19 mouse cellular contexts compared by ENCODE assay signal in the genomic region with DNA sequence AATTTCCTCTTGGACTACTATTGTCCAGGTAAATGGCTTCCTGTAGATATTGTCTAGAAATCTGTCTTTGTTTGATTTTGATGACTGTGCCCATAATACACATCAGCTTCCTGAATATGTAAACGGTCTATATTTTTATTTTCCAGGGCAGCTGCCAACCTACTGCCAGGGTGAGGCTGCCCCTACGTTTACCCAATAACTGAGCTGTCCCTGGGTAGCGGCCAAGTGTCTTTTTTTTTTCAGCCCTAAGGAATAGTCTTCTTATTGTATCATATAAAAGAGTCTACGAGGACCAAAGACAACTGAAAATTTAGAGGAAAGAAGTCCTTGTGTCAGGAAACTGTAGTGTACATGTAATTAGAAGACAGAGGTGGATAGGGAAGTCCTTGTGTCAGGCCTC.
DNase-seq lines count a peak whose midpoint lies in the region; ATAC-seq and TF ChIP-seq lines count a peak whose summit lies in the region.
"Had no signal": no experiment of that assay in that cellular context is flagged by ENCODE, and none has a peak within 500 bp of the region (broad histone marks: within the 10 kb centered on the region; RNA-seq: fewer than 3 reads in every experiment).

No protein-coding gene starts in this region.

- H3K4me1 ChIP-seq in lung, postnatal 0 days (ENCODE audit: insufficient read depth, low read depth, low read length) = no peaks in the 10 kb centered on the region
- H3K4me1 ChIP-seq in midbrain, embryonic 14.5 days (ENCODE audit: control insufficient read depth, insufficient read depth, low read length) = no peaks in the 10 kb centered on the region
- H3K4me1 ChIP-seq in forebrain, embryonic 10.5 days = no peaks in the 10 kb centered on the region
- H3K4me1 ChIP-seq: embryonic facial prominence, embryonic 10.5 days; embryonic facial prominence, embryonic 12.5 days; forebrain, embryonic 12.5 days had no signal

- H3K27me3 ChIP-seq in lung, postnatal 0 days (replicated peaks; ENCODE audit: insufficient read depth, low read length) = no peaks in the 10 kb centered on the region
- H3K27me3 ChIP-seq in midbrain, embryonic 14.5 days (ENCODE audit: control insufficient read depth, insufficient read depth, low read length) = no peaks in the 10 kb centered on the region
- no peaks in the 10 kb centered on the region for H3K27me3 ChIP-seq in forebrain, embryonic 10.5 days (ENCODE audit: poor library complexity, severe bottlenecking)
- H3K27me3 ChIP-seq: embryonic facial prominence, embryonic 12.5 days; forebrain, embryonic 12.5 days had no signal

- no peak overlapping the region for H3K9ac ChIP-seq in lung, postnatal 0 days (replicated peaks; ENCODE audit: low read depth)
- H3K9ac ChIP-seq in midbrain, embryonic 14.5 days (replicated peaks; ENCODE audit: low read length) = no peak overlapping the region
- H3K9ac ChIP-seq: embryonic facial prominence, embryonic 12.5 days; forebrain, embryonic 12.5 days had no signal

- peak; percentile 21 for DNase-seq in lung, postnatal 10 days
- DNase-seq in lung, postnatal 0 days (ENCODE audit: low spot score) = no peak
- DNase-seq in adipocyte (ENCODE audit: low spot score) = peak; percentile 58
- DNase-seq in large intestine, adult 2 months (ENCODE audit: low read depth, low spot score) = peak; percentile 70
- no peak for DNase-seq in midbrain, embryonic 14.5 days
- no peak for DNase-seq in forebrain, embryonic 10.5 days (ENCODE audit: extremely low spot score, low spot score)
- DNase-seq: adrenal gland, adult 2 months; adrenal gland, postnatal 14 days; adrenal gland, postnatal 36 days; cerebellum, adult 11-12 months; cerebellum, adult 2 months; cerebellum, adult 9-10 months; cerebellum, postnatal 10 days; cerebellum, postnatal 25 days had no signal

- no peaks in the 10 kb centered on the region for H3K9me3 ChIP-seq in lung, postnatal 0 days (ENCODE audit: low read length)
- no peaks in the 10 kb centered on the region for H3K9me3 ChIP-seq in midbrain, embryonic 14.5 days (ENCODE audit: control insufficient read depth, low read length)
- no peaks in the 10 kb centered on the region for H3K9me3 ChIP-seq in forebrain, embryonic 10.5 days
- H3K9me3 ChIP-seq: embryonic facial prominence, embryonic 10.5 days; embryonic facial prominence, embryonic 12.5 days; forebrain, embryonic 12.5 days had no signal

- no peak for TF ChIP-seq CTCF in lung, postnatal 0 days (IDR thresholded peaks at IDR 0.05)

- H3K4me2 ChIP-seq in lung, postnatal 0 days (replicated peaks; ENCODE audit: low read depth, low read length) = no peak overlapping the region
- no peak overlapping the region for H3K4me2 ChIP-seq in midbrain, embryonic 14.5 days (ENCODE audit: low read length)
- H3K4me2 ChIP-seq: embryonic facial prominence, embryonic 12.5 days; forebrain, embryonic 12.5 days had no signal

- WGBS in lung, postnatal 0 days = 50% methylated on average over 4 of the region's 4 CpGs
- WGBS in large intestine, adult 2 months = 22% methylated on average over 4 of the region's 4 CpGs
- WGBS in midbrain, embryonic 14.5 days = 88% methylated on average over 4 of the region's 4 CpGs
- WGBS in forebrain, embryonic 10.5 days = 93% methylated on average over 4 of the region's 4 CpGs

- H3K27ac ChIP-seq in lung, postnatal 0 days (ENCODE audit: low read length) = no peak overlapping the region
- H3K27ac ChIP-seq in midbrain, embryonic 14.5 days (replicated peaks; ENCODE audit: low read depth, low read length) = no peak overlapping the region
- H3K27ac ChIP-seq in forebrain, embryonic 10.5 days = no peak overlapping the region
- H3K27ac ChIP-seq: embryonic facial prominence, embryonic 10.5 days; embryonic facial prominence, embryonic 12.5 days; forebrain, embryonic 12.5 days had no signal

- H3K4me3 ChIP-seq in lung, postnatal 0 days (ENCODE audit: low read depth, low read length) = no peak overlapping the region
- no peak overlapping the region for H3K4me3 ChIP-seq in midbrain, embryonic 14.5 days (replicated peaks; ENCODE audit: low read depth, low read length)
- no peak overlapping the region for H3K4me3 ChIP-seq in forebrain, embryonic 10.5 days
- H3K4me3 ChIP-seq: embryonic facial prominence, embryonic 10.5 days; embryonic facial prominence, embryonic 12.5 days; forebrain, embryonic 12.5 days had no signal

- H3K36me3 ChIP-seq in lung, postnatal 0 days (ENCODE audit: insufficient read depth, low read length) = no peaks in the 10 kb centered on the region
- H3K36me3 ChIP-seq in midbrain, embryonic 14.5 days (ENCODE audit: control insufficient read depth, insufficient read depth, low read length) = no peaks in the 10 kb centered on the region
- H3K36me3 ChIP-seq in forebrain, embryonic 10.5 days (replicated peaks) = no peaks in the 10 kb centered on the region
- H3K36me3 ChIP-seq: embryonic facial prominence, embryonic 10.5 days; embryonic facial prominence, embryonic 12.5 days; forebrain, embryonic 12.5 days had no signal

- no peak for ATAC-seq in lung, postnatal 0 days
- ATAC-seq in midbrain, embryonic 14.5 days (ENCODE audit: low FRiP score, low TSS enrichment) = no peak
- ATAC-seq: forebrain, embryonic 14.5 days; forebrain, embryonic 16.5 days had no signal

- no peak for TF ChIP-seq EP300 in lung, postnatal 0 days (IDR thresholded peaks at IDR 0.05)

Comparison
In these comparisons a context has a peak if more than half of its experiments do, and no peak if none do; other contexts are left out.
1. DNase-seq: peak in lung, postnatal 10 days (single experiment), adipocyte (single experiment) and large intestine, adult 2 months (single experiment); none in lung, postnatal 0 days (single experiment), midbrain, embryonic 14.5 days (single experiment) and forebrain, embryonic 10.5 days (single experiment).